Mouse (Mus musculus) induced T-regulatory cell, adult 2 months (primary cell): ENCODE measurements around the gene Atf7.

Experiments used
- DNase-seq: peaks from one replicate; pipeline ENCODE4 v3.0.0-alpha.2; 2012; ENCODE audit warnings: low read depth

Atf7 gene

GRCm38 (mm10) chr15:102515791-102516190 lies 109.5 kb downstream of the Atf7 start:
- no peak for DNase-seq

GRCm38 (mm10) chr15:102515261-102515660 lies 110.0 kb downstream of the Atf7 start:
- DNase-seq: no peak

GRCm38 (mm10) chr15:102513004-102513403 lies 112.3 kb downstream of the Atf7 start:
- DNase-seq: no peak

- DNase-seq: no peak
These were observed 112.8 kb downstream of the Atf7 start for GRCm38 (mm10) chr15:102512471-102512870.

- DNase-seq: no peak
These were observed 113.3 kb downstream of the Atf7 start for GRCm38 (mm10) chr15:102512010-102512409.

- no peak for DNase-seq
These were observed 113.9 kb downstream of the Atf7 start for GRCm38 (mm10) chr15:102511285-102511833.

GRCm38 (mm10) chr15:102510590-102511284 lies 114.5 kb downstream of the Atf7 start:
- peak; percentile 82 for DNase-seq

GRCm38 (mm10) chr15:102510110-102510509 lies 115.2 kb downstream of the Atf7 start:
- DNase-seq: no peak

GRCm38 (mm10) chr15:102508336-102508735 lies 116.9 kb downstream of the Atf7 start:
- no peak for DNase-seq

GRCm38 (mm10) chr15:102507561-102507960 lies 117.7 kb downstream of the Atf7 start:
- no peak for DNase-seq

GRCm38 (mm10) chr15:102506864-102507263 lies 118.4 kb downstream of the Atf7 start:
- no peak for DNase-seq

- DNase-seq: no peak
These were observed 118.8 kb downstream of the Atf7 start for GRCm38 (mm10) chr15:102506464-102506830.

- DNase-seq: no peak
These were observed 119.3 kb downstream of the Atf7 start for GRCm38 (mm10) chr15:102505770-102506463.

GRCm38 (mm10) chr15:102505073-102505769 lies 120.0 kb downstream of the Atf7 start:
- no peak for DNase-seq

- DNase-seq: no peak
These were observed 121.1 kb downstream of the Atf7 start for GRCm38 (mm10) chr15:102503924-102504782.

GRCm38 (mm10) chr15:102503447-102503846 lies 121.8 kb downstream of the Atf7 start, which contains the start of gene Gm10337:
Gene Gm10337, plus strand, starts transcription at chr15:102503722.
- DNase-seq: no peak

- DNase-seq: no peak
These were observed 122.9 kb downstream of the Atf7 start for GRCm38 (mm10) chr15:102502254-102502840.

GRCm38 (mm10) chr15:102501084-102501814 lies 124.0 kb downstream of the Atf7 start:
- DNase-seq: no peak

- no peak for DNase-seq
These were observed 124.8 kb downstream of the Atf7 start for GRCm38 (mm10) chr15:102500479-102500878.

- no peak for DNase-seq
These were observed 125.4 kb downstream of the Atf7 start for GRCm38 (mm10) chr15:102499851-102500250.

GRCm38 (mm10) chr15:102499370-102499769 lies 125.9 kb downstream of the Atf7 start:
- no peak for DNase-seq
